Mouse (Mus musculus) adipocyte (in vitro differentiated cells): ENCODE results near the gene Pde7b.
A peak's percentile ranks its signal among the peaks of the same experiment; 100 is the strongest.

Experiments used
- DNase-seq: peaks from one replicate; pipeline ENCODE4 v3.0.0-alpha.2; 2016; ENCODE audit warnings: low spot score

Pde7b gene

GRCm38 (mm10) chr10:20724906-20725305 is at the start of gene Pde7b:
Gene Pde7b (minus strand): TSS chr10:20725078.
- no peak for DNase-seq

- no peak for DNase-seq
Measured at GRCm38 (mm10) chr10:20772056-20772455, 47.2 kb upstream of the Pde7b start.

DNA sequence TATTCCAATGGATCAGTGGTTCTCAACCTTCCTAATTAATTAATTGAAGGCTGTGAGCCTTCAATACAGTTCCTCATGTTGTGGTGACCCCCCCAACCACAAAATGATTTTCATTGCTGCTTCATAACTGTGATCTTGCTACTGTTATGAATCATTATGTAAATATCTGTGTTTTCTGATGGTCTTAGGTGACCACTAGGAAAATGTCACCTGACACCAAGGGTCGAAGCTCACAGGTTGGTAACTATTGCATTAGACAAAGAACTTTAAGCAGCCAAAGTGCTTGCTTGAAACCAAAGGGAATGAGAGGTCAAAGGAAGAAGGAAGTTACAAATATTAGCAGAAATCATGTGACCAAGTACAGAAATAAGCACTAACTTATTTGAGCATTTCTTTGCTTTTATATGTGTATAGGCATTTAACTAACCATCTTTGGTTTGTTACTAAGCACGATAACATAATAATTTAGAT is 45.6 kb upstream of the Pde7b start:
- no peak for DNase-seq

GRCm38 (mm10) chr10:20769557-20770417 is 44.9 kb upstream of the Pde7b start:
- no peak for DNase-seq

DNA sequence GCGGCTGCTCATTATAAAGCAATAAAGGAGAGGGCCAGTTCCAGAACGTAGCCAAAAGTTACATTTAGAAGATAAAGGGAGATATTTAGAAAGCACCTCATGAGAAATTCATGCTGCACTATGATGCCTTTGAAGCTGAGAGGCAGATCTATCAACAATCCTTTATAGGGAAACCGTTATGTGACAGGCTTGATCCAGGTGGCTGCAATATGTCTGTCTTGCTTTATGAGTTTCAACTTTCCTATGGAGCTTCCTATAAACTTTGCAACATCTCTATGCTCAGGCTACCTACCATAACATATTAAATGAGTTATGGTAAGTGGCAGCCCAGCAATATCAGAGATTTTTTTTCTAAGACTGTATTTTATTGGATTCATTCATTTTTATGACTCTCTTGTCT is 39.5 kb upstream of the Pde7b start:
- DNase-seq = no peak

DNA sequence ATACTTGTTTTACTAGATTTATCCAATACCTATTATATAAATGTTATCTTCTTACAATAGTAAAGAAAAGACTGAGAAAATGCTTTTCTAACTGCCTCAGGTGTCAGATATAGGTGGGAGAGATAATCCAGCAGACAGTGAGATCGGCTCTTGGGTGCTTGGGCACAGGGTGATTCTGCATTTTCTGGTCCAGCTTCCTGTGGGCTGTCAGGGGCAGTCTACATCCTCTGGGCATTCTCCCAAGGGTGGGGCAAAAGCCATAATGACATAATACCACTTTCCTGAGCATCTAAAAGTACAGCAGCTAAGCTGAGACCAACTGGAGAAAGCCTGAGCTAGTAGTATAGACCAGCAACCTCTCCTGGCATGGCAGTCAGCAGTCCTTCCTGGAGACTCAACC is 34.1 kb upstream of the Pde7b start:
- DNase-seq = no peak

- DNase-seq = no peak
Measured at GRCm38 (mm10) chr10:20758259-20758658, 33.4 kb upstream of the Pde7b start.

DNA sequence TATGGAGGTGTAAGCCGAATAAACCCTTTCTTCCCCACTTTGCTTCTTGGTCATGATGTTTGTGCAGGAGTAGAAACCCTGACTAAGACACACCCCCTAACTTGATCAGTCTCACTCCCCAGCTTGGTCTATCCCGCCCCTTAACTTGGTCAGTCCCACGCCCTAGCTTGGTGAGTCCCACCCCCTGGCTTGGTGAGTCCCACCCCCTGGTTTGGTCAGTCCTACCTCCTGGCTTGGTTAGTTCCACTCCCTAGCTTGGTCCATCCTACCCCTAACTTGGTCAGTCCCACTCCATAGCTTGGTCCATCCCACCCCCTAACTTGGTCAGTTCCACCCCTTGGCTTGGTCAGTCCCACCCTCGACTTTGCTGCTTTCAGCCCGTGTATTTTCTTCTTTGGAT is 31.3 kb upstream of the Pde7b start:
- DNase-seq = no peak

- no peak for DNase-seq
Measured at GRCm38 (mm10) chr10:20752883-20753282, 28.0 kb upstream of the Pde7b start.

- no peak for DNase-seq
Measured at GRCm38 (mm10) chr10:20750642-20751251, 25.9 kb upstream of the Pde7b start.

GRCm38 (mm10) chr10:20748938-20749337 is 24.1 kb upstream of the Pde7b start:
- DNase-seq = no peak

DNA sequence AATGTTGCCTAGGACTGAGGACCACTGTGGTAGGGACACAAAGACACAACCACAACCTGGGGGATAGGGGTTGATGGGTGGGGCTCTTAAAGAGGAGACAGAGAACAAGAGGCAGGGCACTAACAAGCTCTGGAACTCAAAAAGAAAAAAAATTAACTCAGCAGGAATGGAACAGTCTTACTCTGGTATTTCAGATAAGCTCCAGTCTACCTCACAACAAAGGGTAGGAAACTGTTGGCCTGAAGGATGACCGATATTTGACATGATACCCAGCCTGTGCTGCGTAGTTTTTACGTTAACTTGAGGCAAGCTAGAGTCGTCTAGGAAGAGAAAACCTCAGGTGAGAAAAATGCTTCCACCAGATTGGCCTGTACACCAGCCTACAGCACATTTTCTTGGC is 22.4 kb upstream of the Pde7b start:
- DNase-seq = no peak

GRCm38 (mm10) chr10:20739801-20740200 is 14.9 kb upstream of the Pde7b start:
- DNase-seq = peak; percentile 19

DNA sequence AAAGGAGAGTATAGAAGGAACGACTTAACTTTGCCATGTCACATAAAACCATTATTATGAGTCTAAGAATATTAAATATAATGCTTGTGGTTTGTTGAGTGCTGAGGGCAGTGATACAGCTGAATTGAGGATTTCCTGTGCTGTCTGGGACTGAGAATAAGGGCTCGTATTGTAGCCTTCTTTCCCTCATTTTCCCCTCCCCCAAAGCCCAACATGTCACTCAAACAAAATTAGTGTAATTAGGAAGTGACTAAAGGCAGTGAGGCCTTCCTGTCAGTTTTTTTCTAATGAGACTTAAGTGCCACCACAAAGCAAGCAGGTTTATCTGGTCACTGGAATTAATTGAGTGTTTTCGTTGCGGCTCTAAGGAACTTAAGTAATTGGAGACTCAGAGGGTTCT is 12.3 kb upstream of the Pde7b start:
- no peak for DNase-seq

DNA sequence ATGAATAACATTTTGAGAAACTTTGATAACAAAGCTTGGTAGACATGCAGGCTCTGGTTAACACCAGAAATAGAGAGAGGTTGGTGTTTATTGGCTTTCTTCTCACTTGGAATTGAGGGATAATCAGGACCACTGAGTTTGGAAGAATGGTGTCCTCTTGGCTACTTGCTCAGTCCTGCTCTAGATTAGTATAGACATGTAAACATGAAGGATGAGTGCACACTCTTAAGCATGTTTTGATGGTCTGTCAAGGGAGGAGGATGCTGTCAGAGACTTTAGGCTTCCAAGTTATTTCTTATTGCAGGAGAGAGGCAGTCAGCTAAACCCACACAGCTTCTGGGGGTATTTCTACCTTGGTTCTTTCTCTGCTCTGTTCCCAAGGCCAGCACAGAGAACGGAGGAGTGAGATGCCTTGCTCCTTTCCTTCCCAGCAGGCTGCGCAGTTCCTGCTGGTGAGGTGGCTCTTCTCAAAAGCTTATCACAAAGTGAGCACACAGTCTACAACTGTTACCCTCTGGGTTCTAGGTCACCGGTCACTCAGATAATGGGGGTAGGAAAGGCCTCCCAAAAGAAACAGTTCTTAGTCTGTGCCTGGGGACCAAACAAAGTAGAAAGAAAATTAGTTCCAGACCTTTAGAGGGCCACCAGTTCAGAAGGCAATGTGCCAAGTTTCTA is 11.0 kb upstream of the Pde7b start:
- no peak for DNase-seq

GRCm38 (mm10) chr10:20733576-20733975 is 8.7 kb upstream of the Pde7b start:
- DNase-seq = no peak

DNA sequence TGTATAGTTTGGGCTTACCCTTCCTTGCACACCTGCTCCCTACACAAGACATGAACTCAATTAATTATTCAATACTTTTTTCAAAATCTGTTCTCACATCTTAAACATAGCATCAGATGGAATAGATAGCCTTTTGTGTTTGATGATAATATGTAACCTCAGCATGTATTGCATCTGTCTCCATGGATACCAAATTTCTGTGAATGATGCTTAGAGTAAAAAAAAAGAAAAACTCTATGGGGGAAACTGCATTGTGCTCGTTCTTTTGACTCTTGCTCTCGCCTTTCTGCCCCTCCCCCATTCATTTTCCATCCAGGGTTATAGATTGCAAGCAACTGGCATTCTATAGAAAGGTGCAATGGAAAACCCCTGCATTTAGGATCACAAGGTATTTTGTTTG is 7.3 kb upstream of the Pde7b start:
- no peak for DNase-seq

- no peak for DNase-seq
Measured at GRCm38 (mm10) chr10:20730034-20730433, 5.2 kb upstream of the Pde7b start.

DNA sequence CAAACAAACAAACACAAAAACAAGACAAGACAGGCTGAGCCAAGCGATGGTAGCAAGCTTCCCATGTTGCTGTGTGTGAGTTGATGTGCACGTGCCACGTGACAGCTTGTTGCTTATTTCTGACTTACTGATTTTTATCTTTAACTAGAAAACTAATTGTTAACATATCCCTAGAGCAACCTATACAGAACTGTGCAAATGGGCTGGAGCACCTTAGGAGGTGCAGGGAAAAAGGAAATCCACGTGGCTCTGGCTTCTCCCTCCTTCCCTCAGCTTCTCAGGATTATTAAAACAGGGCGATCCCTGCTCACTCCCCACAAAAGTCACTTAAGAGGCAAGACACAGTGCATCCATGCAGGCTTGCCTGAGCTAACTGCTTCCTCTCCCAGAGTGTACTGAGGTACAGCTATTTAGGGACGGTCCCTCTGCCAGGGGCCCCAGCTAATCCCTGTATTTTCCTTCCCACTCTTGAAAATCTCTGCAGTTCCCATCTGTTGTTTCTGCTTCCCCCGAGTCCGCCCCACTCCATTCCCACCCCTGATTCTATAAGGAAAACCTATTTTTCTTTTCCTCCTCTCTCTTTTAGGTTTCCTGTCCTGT is 606 bp upstream of the Pde7b start:
- no peak for DNase-seq

DNA sequence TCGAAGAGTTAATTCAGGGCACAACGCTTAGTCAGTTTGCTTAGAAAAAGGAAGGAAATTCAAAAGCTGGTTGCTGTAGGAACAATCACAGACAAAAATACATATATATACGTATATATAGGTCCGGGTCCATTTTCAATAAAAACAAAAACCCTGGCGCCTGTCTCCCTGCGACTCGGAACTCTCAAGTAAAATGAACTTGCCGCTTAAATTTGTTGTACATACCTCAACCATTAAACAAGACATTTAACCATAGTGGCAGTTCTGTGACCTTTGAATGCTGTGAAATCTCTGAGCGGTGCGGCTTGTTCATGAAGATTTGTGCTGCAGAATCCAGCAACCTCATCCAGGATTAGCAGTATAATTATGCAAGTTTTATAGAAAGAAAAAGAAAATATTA is 427 bp downstream of the Pde7b start:
- DNase-seq = no peak

DNA sequence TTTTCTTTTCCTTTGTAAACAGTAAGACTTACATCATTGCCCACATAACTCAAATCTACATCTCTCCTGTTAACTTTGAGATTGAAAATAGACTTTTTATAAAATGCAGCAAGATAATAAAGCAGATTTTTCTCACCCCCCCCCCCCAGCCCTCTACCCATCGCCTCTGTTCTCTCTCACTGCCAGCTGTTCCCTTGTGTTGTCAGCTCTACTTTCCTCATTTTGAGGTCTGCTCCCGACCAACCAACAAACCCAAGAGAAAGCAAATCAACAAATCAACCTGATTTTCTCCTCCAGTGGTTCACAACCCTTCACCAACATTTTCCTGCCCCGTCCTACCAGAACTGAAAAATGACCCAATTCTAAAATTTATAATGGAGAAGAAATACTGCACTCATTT is 916 bp downstream of the Pde7b start:
- no peak for DNase-seq

GRCm38 (mm10) chr10:20723521-20723915 is 1.4 kb downstream of the Pde7b start:
- DNase-seq = no peak
